Mouse (Mus musculus) embryonic facial prominence, embryonic 15.5 days (tissue): ENCODE results near the gene Sp4. TPM values are rescaled to one million over a fixed set of nuclear protein-coding genes. Genes with fewer than 3 reads are reported as not detected.

Experiments used
- ATAC-seq: fragments of 200-750 bp; cut with Nextera tagmentation; 2 replicates; pipeline ENCODE4 v1.8.0; 2017; ENCODE audit warnings: low read depth, moderate TSS enrichment; ENCODE audit not compliant: insufficient number of reproducible peaks, low FRiP score, low TSS enrichment
- H3K27ac ChIP-seq: fragments of 300-500 bp; sonication (generic); replicated peaks from 2 replicates; pipeline ENCODE4 v1.5.1; 2015; ENCODE audit warnings: mild to moderate bottlenecking, inconsistent platforms
- H3K27me3 ChIP-seq: fragments of 300-500 bp; sonication (generic); 2 replicates; pipeline ENCODE4 v1.6.1; 2015; ENCODE audit warnings: inconsistent platforms
- H3K36me3 ChIP-seq: fragments of 300-500 bp; sonication (generic); 2 replicates; pipeline ENCODE4 v1.6.1; 2015; ENCODE audit warnings: mild to moderate bottlenecking, inconsistent platforms
- H3K4me1 ChIP-seq: fragments of 300-500 bp; sonication (generic); 2 replicates; pipeline ENCODE4 v1.6.1; 2015; ENCODE audit warnings: inconsistent platforms
- H3K4me2 ChIP-seq: fragments of 300-500 bp; sonication (generic); replicated peaks from 2 replicates; pipeline ENCODE4 v1.6.1; 2015; ENCODE audit warnings: mild to moderate bottlenecking, inconsistent platforms
- H3K4me3 ChIP-seq: fragments of 300-500 bp; sonication (generic); replicated peaks from 2 replicates; pipeline ENCODE4 v1.5.1; 2015; ENCODE audit warnings: mild to moderate bottlenecking, inconsistent platforms
- H3K9ac ChIP-seq: fragments of 300-500 bp; sonication (generic); 2 replicates; pipeline ENCODE4 v1.6.1; 2015; ENCODE audit warnings: inconsistent platforms
- H3K9me3 ChIP-seq: fragments of 300-500 bp; sonication (generic); replicated peaks from 2 replicates; pipeline ENCODE4 v1.6.1; 2016; ENCODE audit warnings: inconsistent platforms
- WGBS: fragments of 180-500 bp; shearing (Covaris S2); methylation state at CpG from one replicate; pipeline ENCODE4 v1.1.7; 2015; 5-methylcytosine and 5-hydroxymethylcytosine counted together
- polyA plus RNA-seq: library from polyadenylated mRNA; unstranded; fragments of >200 nt; fragmentation: Nextera tagmentation; extraction: Ambion mirVana; gene quantifications from 2 replicates; pipeline ENCODE4 v1.2.1, GENCODE M21; 2015

The Sp4 gene
- polyA plus RNA-seq, 1 experiment from 2014 or later = 4.9 TPM

- H3K27ac ChIP-seq = no peak overlapping the region
- no peak overlapping the region for H3K4me3 ChIP-seq
- no peaks in the 10 kb centered on the region for H3K27me3 ChIP-seq
- no peak overlapping the region for H3K4me2 ChIP-seq
- no peak overlapping the region for H3K9ac ChIP-seq
- H3K36me3 ChIP-seq = no peaks in the 10 kb centered on the region
- no peak for ATAC-seq
- no peaks in the 10 kb centered on the region for H3K4me1 ChIP-seq
- no peaks in the 10 kb centered on the region for H3K9me3 ChIP-seq
- WGBS = 21% methylated on average over 4 of the region's 4 CpGs
Measured at GRCm38 (mm10) chr12:118186120-118186880, 114.9 kb downstream of the Sp4 start.

Other genes starting within 250 kb of the Sp4 start
- gene Dnah11, start 102.4 kb downstream of the Sp4 start, polyA plus RNA-seq = 0.37 and 0.60 TPM in 2 replicates